Mouse (Mus musculus): ENCODE measurements around the gene R3hdm4. TPM values are rescaled to one million over a fixed set of nuclear protein-coding genes. Genes with fewer than 3 reads are reported as not detected.

R3hdm4 gene
- polyA plus RNA-seq, 1 experiment from 2014 or later = 186 TPM

DNA sequence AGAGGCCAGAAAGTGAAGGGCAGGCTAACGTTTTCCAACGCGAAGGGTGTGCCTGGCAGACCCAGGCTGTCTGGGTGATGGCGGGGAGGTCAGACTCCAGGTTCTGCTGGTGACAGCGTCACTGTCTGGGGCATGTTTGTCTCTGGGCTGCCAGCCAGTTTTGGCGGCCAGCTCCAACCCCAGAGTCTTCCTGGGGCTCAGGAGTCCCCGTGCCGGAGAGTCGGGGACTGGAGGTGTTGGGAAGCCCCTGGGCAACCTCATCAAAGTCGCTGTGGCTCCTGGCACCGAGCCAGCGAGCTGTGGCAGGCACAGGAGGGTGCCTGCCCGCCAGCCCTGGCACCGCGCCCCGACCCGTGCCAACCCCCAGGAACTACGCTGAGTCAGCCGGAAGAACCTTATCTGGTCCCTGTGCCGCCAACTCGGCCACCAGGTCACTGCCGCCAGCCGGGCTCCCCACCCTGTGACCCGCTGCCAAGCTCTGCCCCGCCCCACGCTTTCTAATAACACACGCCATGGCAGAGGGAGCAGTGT lies 16.0 kb upstream of the R3hdm4 start:
- peaks cover 46% of the 10 kb centered on the region for H3K4me1 ChIP-seq
- no peaks in the 10 kb centered on the region for H3K9me3 ChIP-seq
- peak overlapping the region; percentile 9; the same call in 1 of the 2 replicates for H3K4me2 ChIP-seq (replicated peaks)
- H3K36me3 ChIP-seq = peaks cover 52% of the 10 kb centered on the region
- H3K9ac ChIP-seq = peak overlapping the region; percentile 38; the same call in 1 of the 2 replicates
- 84% methylated on average over 27 of the region's 27 CpGs for WGBS
- H3K4me3 ChIP-seq = no peak overlapping the region
- no peak for ATAC-seq (ENCODE audit: low FRiP score, low read depth)
- H3K27me3 ChIP-seq (replicated peaks) = no peaks in the 10 kb centered on the region
- no peak overlapping the region for H3K27ac ChIP-seq

DNA sequence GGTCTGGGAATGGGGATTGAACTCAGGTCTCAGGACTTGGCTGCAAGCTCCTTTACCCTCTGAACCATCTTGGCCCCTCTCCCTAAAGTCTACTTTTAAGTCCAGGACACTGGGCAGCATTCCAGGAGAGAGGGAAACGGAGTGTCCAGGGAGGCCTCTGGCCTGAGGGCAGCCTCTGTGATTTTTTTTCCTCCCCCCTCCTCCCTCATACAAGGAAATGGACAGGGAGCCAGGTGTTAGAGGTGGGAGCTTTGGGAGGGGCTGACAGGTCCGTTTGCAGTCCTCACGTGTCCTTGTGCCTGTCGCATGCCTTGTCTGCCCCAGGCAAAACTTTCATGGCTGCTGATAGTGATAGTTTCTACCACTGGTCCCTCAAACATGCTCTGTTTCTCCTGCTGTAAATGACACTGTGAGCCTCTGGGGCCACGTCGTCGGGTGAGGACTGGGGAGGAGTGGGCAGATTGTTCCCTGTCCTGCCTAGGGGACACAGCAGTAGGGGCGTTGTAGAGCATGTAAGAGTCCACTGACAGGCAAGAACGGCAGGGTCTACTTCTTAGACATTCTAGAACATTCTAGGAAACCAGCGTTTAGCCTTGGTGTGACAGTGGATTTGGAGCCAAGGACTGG lies 15.4 kb upstream of the R3hdm4 start:
- WGBS = 81% methylated on average over 10 of the region's 10 CpGs
- Histone ChIP-seq H3K27ac (no peak overlapping the region), H3K27me3 (replicated peaks) (no peaks in the 10 kb centered on the region), H3K36me3 (peaks cover 52% of the 10 kb centered on the region), H3K4me3 (no peak overlapping the region), H3K9me3 (no peaks in the 10 kb centered on the region), H3K4me2 (replicated peaks) (0 out of 2 replicates have a peak overlapping the region, but pooled peaks have one; percentile 9), H3K9ac (peak overlapping the region; percentile 38; the same call in 1 of the 2 replicates), H3K4me1 (peaks cover 50% of the 10 kb centered on the region)
- no peak for ATAC-seq (ENCODE audit: low FRiP score, low read depth)

DNA sequence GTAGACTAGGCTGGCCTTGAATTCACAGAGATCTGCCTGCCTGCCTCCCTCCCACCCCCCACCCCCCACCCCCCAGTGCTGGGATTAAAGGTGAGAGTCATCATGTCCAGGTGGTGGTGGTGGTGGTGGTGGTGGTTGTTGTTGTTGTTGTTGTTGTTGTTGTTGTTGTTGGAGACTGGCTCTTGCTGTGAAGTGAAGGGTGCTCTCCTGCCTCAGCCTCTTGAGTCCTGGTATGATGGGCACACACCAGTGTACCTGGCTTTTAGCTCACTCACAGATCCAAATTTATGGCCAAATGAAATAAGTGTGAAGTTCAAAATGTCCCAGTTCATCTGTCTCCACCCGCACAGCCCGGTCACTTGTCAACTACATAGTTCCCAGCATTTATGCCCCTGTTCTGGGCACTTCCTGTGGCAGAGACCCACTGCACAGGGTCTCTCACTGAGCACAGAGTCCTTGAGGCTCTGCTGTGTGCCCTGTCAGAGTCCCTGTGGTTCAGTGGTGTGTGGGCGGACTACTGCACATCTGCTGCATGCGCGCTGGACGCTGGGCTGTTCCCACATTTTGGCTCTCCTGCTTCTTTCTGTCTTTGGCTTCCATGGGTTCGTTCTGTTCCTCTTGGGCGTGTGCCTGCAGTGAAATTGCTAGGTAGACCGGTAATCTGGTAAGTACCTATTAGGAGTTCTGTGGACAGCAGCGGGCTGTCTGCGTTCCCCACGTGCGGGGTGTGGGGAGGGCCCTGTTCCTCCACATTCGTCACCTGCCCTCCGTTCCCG lies 14.0 kb upstream of the R3hdm4 start:
- H3K9me3 ChIP-seq = no peaks in the 10 kb centered on the region
- peaks cover 60% of the 10 kb centered on the region for H3K4me1 ChIP-seq
- no peaks in the 10 kb centered on the region for H3K27me3 ChIP-seq (replicated peaks)
- H3K4me3 ChIP-seq = no peak overlapping the region
- H3K27ac ChIP-seq = no peak overlapping the region
- 90% methylated on average over 16 of the region's 16 CpGs for WGBS
- ATAC-seq (ENCODE audit: low FRiP score, low read depth) = no peak
- H3K4me2 ChIP-seq (replicated peaks) = no peak overlapping the region
- peaks cover 53% of the 10 kb centered on the region for H3K36me3 ChIP-seq
- no peak overlapping the region for H3K9ac ChIP-seq

DNA sequence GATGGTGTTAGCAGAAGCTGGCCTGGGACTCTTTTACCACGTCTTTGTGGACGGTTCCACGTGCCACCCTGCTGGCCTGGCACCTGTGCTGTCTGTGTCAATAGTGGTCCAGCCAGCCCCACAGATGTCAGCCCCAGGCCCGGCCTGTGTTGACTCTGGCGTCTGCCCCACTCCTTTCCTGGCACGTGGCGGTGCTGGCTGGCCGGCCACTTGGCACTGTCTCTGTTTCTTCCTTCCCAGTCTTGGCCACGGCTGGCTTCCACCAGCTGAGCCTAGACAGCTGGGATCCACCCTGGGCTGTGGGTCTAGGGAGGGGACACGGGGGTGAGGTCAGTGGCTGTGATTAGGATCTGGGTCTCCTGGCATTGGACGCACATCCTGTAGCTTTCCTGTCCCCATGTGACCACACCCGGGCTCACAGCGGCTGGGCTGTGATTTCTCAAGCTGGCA lies 13.3 kb upstream of the R3hdm4 start:
- ATAC-seq (ENCODE audit: low FRiP score, low read depth) = no peak
- 66% methylated on average over 13 of the region's 13 CpGs for WGBS
- H3K4me3 ChIP-seq = no peak overlapping the region

DNA sequence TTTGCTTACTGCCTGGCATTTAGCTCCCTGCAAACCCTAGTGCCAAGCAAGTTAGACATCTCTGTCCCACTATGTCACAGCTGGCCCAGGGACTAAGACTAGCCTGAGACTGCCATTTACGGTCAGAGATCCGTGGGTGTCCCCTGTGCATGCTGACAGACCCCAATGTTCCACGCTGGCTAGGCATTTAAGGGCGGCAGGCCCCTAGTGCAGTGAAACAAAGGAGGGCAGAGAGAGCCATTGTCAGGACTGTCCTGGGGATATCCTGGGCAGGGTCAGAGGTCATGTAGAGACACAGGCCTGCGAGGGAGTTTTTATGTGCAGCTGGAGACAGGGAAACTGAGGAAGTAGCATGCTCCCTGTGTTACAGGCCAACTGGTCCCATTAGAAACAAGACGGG lies 12.9 kb upstream of the R3hdm4 start:
- H3K4me3 ChIP-seq = no peak overlapping the region
- peak overlapping the region; percentile 19; the same call in 1 of the 2 replicates for H3K9ac ChIP-seq
- no peak overlapping the region for H3K4me2 ChIP-seq (replicated peaks)
- H3K4me1 ChIP-seq = peaks cover 71% of the 10 kb centered on the region
- WGBS = 23% methylated on average over 6 of the region's 6 CpGs
- H3K27me3 ChIP-seq (replicated peaks) = no peaks in the 10 kb centered on the region
- no peak overlapping the region for H3K27ac ChIP-seq
- peaks cover 53% of the 10 kb centered on the region for H3K36me3 ChIP-seq
- no peaks in the 10 kb centered on the region for H3K9me3 ChIP-seq
- no peak for ATAC-seq (ENCODE audit: low FRiP score, low read depth)

More for the DNA sequence above, 13.3 kb upstream of the R3hdm4 start:
- Histone ChIP-seq H3K4me1 (peaks cover 67% of the 10 kb centered on the region), H3K27ac (no peak overlapping the region), H3K9me3 (no peaks in the 10 kb centered on the region), H3K36me3 (peaks cover 53% of the 10 kb centered on the region), H3K4me2 (replicated peaks) (no peak overlapping the region), H3K9ac (peak overlapping the region; percentile 26; the same call in 1 of the 2 replicates), H3K27me3 (replicated peaks) (no peaks in the 10 kb centered on the region)

DNA sequence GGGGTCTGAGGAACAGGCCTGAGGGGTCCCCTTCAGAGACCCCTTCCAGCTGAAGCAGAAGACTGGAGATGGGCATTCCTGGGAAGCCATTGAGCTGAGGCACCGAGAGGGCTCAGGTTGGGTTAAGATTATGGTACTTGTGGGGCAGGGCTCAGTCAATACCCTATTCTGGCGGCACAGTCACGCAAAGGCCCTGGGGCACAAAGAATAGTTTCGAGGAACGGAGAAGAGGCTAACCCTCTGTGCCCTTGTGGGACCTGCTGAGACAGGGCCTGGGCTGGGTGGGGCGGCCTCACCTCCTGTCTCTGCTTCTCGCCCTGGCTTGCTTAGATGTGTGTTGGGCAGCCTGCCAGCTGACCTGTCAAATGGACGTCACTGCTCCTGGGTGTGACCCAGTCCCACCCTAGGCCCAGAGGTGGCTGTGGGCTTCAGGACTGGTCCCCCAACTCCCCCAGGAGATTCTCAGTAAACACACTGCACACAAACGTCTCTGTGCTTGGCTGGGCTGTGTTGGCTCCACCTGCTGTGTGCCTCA lies 12.2 kb upstream of the R3hdm4 start:
- Histone ChIP-seq H3K4me1 (peaks cover 76% of the 10 kb centered on the region), H3K4me3 (no peak overlapping the region), H3K9ac (peak overlapping the region; percentile 19; the same call in 1 of the 2 replicates), H3K27me3 (replicated peaks) (no peaks in the 10 kb centered on the region), H3K36me3 (peaks cover 53% of the 10 kb centered on the region), H3K4me2 (replicated peaks) (peak overlapping the region; percentile 26; the same call in 1 of the 2 replicates), H3K9me3 (no peaks in the 10 kb centered on the region), H3K27ac (no peak overlapping the region)
- no peak for ATAC-seq (ENCODE audit: low FRiP score, low read depth)
- 70% methylated on average over 9 of the region's 9 CpGs for WGBS

DNA sequence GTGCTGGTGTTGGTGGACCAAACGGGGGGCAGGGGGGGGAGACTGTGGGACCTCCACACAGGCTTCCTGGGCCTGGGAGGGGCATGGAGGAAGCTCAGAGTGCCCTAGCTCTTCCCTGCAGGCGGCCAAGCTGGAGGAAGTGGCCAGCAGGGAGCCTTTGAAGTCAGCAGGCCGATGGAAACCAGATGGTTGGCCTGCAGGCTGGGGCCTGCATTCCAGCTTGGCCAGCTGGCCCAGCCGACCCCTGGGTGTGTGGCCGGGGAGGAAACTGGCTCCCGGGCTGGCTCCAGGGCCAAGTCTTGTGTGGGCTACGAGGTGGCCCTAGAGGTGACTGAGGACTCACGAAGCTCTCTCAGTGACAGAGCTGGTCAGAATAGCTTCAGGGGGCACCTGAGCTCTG lies 11.7 kb upstream of the R3hdm4 start:
- peak overlapping the region; percentile 26 for H3K4me2 ChIP-seq (replicated peaks)
- H3K36me3 ChIP-seq = peaks cover 48% of the 10 kb centered on the region
- H3K4me3 ChIP-seq = no peak overlapping the region
- ATAC-seq (ENCODE audit: low FRiP score, low read depth) = no peak
- no peaks in the 10 kb centered on the region for H3K9me3 ChIP-seq
- no peaks in the 10 kb centered on the region for H3K27me3 ChIP-seq (replicated peaks)
- H3K4me1 ChIP-seq = peaks cover 72% of the 10 kb centered on the region
- WGBS = 16% methylated on average over 8 of the region's 8 CpGs
- H3K9ac ChIP-seq = peak overlapping the region; percentile 41; the same call in 1 of the 2 replicates
- H3K27ac ChIP-seq = peak overlapping the region; percentile 16; the same call in 1 of the 2 replicates

DNA sequence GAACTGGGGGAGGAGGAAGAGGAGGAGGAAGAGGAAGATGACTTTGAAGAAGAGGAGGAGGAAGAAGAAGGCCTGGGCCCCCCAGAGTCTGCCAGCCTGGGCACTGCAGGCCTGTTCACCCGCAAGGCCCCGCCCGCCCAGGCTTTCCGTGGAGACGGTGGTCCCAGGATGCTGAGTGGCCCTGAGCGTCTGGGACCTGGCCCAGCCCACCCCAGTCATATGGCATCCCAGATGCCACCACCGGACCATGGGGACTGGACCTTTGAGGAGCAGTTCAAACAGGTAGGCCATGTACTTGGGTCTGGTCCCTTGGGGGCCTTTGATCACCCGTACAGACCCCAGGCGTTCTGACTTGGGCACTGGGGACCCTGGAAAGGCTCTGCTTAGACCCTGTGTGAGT lies 10.8 kb upstream of the R3hdm4 start:
- ATAC-seq (ENCODE audit: low FRiP score, low read depth) = no peak
- Histone ChIP-seq H3K27me3 (replicated peaks) (no peaks in the 10 kb centered on the region), H3K36me3 (peaks cover 44% of the 10 kb centered on the region), H3K27ac (no peak overlapping the region), H3K9me3 (no peaks in the 10 kb centered on the region), H3K4me1 (peaks cover 63% of the 10 kb centered on the region), H3K4me2 (replicated peaks) (peak overlapping the region; percentile 12; the same call in 1 of the 2 replicates), H3K4me3 (no peak overlapping the region), H3K9ac (no peak overlapping the region)
- 80% methylated on average over 9 of the region's 9 CpGs for WGBS

DNA sequence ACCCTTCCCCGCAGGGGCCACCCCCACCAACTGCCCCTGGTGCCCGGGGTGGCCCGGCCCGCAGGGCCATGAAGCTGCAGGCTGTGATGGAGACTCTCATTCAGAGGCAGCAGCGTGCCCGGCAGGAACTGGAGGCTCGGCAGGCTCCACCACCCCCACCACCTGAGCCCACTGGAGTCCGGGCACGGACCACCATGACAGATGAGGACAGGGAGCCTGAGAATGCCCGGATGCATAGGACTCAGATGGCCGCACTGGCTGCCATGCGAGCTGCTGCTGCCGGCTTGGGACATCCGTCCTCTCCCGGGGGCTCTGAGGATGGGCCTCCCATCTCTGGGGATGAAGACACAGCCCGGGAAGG lies 9.8 kb upstream of the R3hdm4 start:
- Histone ChIP-seq H3K4me2 (replicated peaks) (peak overlapping the region; percentile 93), H3K27me3 (replicated peaks) (no peaks in the 10 kb centered on the region), H3K36me3 (peaks cover 39% of the 10 kb centered on the region), H3K4me3 (peak overlapping the region; percentile 5; the same call in 1 of the 2 replicates), H3K9ac (peak overlapping the region; percentile 35; the same call in 1 of the 2 replicates), H3K4me1 (peaks cover 66% of the 10 kb centered on the region), H3K27ac (no peak overlapping the region), H3K9me3 (no peaks in the 10 kb centered on the region)
- ATAC-seq (ENCODE audit: low FRiP score, low read depth) = no peak
- 77% methylated on average over 16 of the region's 16 CpGs for WGBS

DNA sequence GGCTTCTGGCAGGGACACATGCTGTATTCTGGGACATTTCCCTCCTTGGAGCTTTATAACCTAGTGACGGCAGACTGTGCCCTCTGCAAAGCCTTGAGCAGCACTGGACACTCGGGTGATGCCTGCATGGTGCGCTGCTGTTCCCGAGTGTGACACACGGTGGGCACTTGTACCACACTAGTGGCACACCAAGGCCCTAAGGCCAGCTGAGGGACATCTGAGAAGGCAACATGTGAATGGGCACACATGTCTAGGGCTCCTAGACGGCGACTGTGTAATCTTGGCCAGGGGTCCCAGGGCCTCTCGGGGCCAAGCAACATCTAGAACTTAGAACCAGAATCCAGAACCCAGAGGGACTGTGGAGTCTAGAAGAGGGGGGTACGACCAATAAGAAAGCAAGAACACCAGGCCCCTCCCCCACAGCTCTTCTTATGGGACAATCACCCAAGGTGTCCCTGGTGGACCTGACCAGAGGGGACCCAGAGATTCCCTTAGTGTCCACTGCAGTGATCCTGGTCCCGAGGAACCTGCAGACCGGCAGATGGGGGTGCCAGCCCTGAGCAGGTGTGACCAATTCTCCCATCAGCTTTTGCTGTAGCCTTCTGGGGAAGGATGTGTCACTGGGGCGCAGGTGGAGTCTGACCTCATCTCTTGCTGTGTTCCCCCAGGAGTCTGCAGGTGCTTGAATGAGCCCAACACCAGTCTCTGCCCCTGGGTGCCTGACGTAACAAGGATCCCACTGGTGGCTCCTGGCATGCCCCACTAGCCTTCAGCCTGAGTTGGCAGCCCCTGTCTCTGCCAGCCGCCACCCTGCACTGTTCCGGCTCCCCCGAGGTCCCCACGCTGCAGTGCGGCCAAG lies 9.2 kb upstream of the R3hdm4 start:
- Histone ChIP-seq H3K36me3 (peaks cover 35% of the 10 kb centered on the region), H3K4me1 (peaks cover 66% of the 10 kb centered on the region), H3K27ac (no peak overlapping the region; the same call in 1 of the 2 replicates), H3K9me3 (no peaks in the 10 kb centered on the region), H3K27me3 (replicated peaks) (no peaks in the 10 kb centered on the region), H3K4me3 (peak overlapping the region; percentile 5; the same call in 1 of the 2 replicates), H3K4me2 (replicated peaks) (peak overlapping the region; percentile 93), H3K9ac (peak overlapping the region; percentile 35; the same call in 1 of the 2 replicates)
- no peak for ATAC-seq (ENCODE audit: low FRiP score, low read depth)
- 83% methylated on average over 18 of the region's 18 CpGs for WGBS

DNA sequence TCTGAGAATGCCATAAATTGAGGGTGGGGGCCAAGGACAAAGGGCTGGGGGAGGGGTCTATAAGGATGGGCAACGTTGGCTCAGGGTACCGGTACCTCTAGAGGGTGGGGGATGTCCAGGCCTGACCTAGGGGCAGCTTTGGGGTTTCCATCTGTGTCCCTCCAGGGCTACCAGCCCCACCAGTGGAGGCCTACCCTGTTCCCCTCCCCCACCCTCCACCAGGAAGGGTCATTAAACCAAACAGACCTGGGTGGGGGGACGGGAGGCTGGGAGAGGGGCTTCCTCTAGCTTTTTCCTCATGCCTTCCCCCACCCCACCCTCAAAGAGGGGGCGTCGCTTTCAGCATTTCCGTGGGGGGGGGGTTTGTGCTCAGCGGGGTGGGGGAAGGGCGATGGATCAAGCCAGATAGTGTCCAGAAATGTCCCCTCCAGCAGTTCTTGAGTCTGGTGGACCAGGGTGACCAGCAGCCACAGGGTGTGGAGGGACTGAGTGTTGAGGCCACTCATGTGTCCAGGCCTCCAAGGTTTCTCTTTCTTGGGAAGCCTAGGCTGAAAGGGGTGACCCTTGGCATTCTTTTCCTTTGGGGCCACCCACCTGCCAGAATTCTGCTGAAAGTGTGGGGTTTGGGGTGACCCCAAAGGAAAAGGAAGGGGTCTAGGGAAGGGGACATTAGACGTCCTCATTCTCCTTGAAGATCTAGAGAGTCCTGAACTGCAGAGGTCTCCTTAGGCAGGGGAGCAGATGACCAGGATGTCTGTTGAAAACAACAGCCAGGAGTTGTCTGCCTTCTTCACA lies 8.1 kb upstream of the R3hdm4 start:
- H3K36me3 ChIP-seq = peaks cover 33% of the 10 kb centered on the region
- H3K9me3 ChIP-seq = no peaks in the 10 kb centered on the region
- peak overlapping the region; percentile 93 for H3K4me2 ChIP-seq (replicated peaks)
- no peak for ATAC-seq (ENCODE audit: low FRiP score, low read depth)
- peak overlapping the region; percentile 42; the same call in 1 of the 2 replicates for H3K27ac ChIP-seq
- peak overlapping the region; percentile 94 for H3K9ac ChIP-seq
- 20% methylated on average over 9 of the region's 9 CpGs for WGBS
- peak overlapping the region; percentile 97 for H3K4me3 ChIP-seq
- peaks cover 61% of the 10 kb centered on the region for H3K4me1 ChIP-seq
- H3K27me3 ChIP-seq (replicated peaks) = no peaks in the 10 kb centered on the region

Data from neural tube, embryonic 12.5 days (tissue).